Mouse (Mus musculus) embryonic fibroblast, embryonic 13.5 days (primary cell): ENCODE results near the gene Arhgap31. TPM values are rescaled to one million over a fixed set of nuclear protein-coding genes. Genes with fewer than 3 reads are reported as not detected.

Experiments
- H3K27ac ChIP-seq: 2 replicates; pipeline ENCODE4 v1.5.1; 2012; ENCODE audit warnings: low read length, control low read depth, inconsistent platforms; ENCODE audit not compliant: insufficient read depth
- H3K4me1 ChIP-seq: 2 replicates; pipeline ENCODE4 v1.6.1; 2011; ENCODE audit warnings: low read length; ENCODE audit not compliant: control insufficient read depth, insufficient read depth
- H3K4me3 ChIP-seq: 2 replicates; pipeline ENCODE4 v1.5.1; 2011; ENCODE audit warnings: mild to moderate bottlenecking, control low read depth, low read length; ENCODE audit not compliant: insufficient read depth
- CTCF ChIP-seq: IDR thresholded peaks from 2 replicates; pipeline ENCODE4 v1.5.1; 2011; ENCODE audit warnings: mild to moderate bottlenecking, control low read depth, low read length, moderate library complexity, borderline replicate concordance; ENCODE audit not compliant: insufficient read depth
- POLR2A ChIP-seq: IDR thresholded peaks from 2 replicates; pipeline ENCODE4 v1.6.1; 2011; ENCODE audit warnings: low read depth, mild to moderate bottlenecking, control low read depth, low read length, moderate library complexity
- polyA plus RNA-seq: library from polyadenylated mRNA; stranded (reverse); fragments of >200 nt; gene quantifications from 2 replicates; pipeline ENCODE4 v1.2.4, GENCODE M21; 2011; ENCODE audit warnings: low read depth; ENCODE audit not compliant: missing spikeins, insufficient read length

The Arhgap31 gene
- polyA plus RNA-seq, 1 experiment, result 27.7 TPM

DNA sequence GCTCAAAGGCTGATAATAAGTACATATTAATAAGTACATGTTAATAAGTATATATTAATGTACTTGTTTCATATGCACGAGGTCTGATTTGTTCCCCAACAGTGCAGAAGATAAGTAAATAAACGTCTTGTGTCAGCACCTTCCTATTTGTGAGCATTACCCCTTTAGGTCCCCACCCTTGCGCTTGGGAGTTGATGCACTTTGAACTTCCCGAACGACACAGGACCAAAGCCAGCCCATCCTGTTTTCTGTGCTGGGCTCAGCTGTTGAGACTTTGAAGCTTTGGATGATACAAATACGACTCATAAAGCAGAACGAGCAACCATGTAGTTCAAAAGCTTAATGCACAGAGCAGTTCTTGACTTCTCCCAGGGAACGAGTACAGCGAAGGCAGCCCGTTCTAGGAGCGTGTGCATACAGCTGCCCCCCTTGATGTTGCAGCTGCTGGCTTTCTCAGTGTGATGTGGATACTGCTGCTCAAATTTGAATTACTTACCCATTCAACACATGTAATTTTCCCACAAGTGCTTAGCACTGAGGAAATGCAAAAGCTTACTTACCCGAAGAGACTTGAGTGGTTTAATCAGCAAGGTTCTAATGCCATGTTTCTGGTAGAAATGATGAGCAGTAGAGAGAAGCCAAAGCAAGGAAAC, 120.9 kb downstream of the Arhgap31 start:
- Histone ChIP-seq H3K4me3 (no peak overlapping the region), H3K27ac (no peak overlapping the region), H3K4me1 (no peaks in the 10 kb centered on the region)
- TF ChIP-seq POLR2A (no peak), CTCF (no peak)

DNA sequence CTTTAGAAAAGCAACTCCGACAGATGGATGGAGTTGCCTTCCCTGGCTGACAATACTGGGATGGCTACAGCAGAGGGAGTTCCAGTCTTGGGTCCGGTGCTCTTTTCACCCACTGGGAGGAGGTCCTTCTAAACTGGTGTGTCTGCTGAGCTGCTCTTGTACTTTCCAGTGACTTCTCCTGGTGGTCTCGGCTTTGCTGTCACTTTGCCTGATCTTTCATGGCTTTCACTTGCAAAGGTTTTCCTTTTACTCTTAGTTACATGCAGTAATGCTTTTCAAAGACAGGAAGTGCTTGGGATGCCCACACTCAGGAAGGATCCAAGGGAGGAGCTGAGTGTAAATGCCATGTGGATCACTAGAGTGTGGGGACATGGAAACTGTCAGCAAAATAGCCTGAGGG, 121.6 kb downstream of the Arhgap31 start:
- H3K27ac ChIP-seq, result no peak overlapping the region
- H3K4me3 ChIP-seq, result no peak overlapping the region
- no peaks in the 10 kb centered on the region for H3K4me1 ChIP-seq
- no peak for TF ChIP-seq POLR2A
- no peak for TF ChIP-seq CTCF

DNA sequence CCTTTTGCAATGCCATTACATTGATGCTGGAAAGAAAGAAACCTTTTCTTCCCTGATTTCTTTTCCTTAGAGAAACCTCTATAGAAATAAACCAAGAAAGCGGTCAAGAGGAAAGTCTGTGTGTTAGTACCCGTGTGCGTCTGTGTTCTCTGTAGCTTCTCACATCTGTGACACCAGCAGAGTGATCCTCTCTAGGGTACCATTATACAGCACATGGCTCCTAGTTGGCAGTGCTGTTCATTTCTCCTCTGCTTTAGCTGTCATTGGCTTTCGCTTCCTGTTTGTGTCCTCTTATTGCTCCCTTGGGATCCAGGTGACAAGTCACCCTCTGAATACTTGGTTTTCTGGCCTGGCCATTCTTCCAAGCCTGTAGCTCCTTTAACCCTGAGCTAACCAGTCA, 125.5 kb downstream of the Arhgap31 start:
- H3K4me3 ChIP-seq, result no peak overlapping the region
- TF ChIP-seq POLR2A (no peak), CTCF (no peak)
- no peak overlapping the region for H3K27ac ChIP-seq
- no peaks in the 10 kb centered on the region for H3K4me1 ChIP-seq

DNA sequence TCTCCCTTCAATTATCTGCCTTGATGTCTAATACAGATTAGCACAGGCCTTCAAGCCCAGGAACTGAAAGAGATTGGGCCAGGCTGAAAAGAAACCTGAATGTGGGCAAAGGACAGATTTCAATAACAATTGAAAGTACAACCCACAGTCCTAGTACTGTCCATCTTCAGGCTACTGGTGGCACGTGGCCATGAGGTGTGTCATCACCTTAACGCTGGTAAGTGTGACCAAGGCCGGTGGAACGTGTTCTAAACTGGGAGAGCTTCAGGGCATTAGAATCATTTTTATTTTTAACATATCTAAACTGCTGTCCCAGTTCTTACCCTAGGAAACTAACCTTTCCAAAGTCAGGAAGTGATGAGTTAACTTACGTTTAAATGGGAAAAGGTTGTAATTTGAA, 125.9 kb downstream of the Arhgap31 start:
- Histone ChIP-seq H3K4me1 (no peaks in the 10 kb centered on the region), H3K27ac (no peak overlapping the region), H3K4me3 (no peak overlapping the region)
- TF ChIP-seq POLR2A (no peak), CTCF (no peak)

DNA sequence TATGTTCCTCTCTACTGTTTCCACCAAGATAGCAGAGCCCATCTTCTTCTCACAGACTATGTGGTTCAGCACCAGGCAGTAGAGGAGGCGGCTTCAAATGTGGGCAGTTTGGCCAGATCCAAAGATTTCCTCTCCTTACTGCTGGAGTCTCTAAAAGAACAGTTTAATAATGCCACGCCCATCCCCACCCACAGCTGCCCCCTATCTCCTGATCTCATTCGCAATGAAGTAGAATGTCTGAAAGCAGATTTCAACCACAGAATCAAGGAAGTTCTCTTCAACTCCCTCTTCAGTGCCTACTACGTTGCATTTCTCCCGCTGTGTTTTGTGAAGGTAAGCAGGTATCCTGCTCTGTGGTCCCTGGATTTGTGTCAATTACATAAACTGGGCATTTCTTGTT, 127.9 kb downstream of the Arhgap31 start:
- TF ChIP-seq POLR2A (no peak), CTCF (no peak)
- Histone ChIP-seq H3K4me3 (no peak overlapping the region), H3K4me1 (no peaks in the 10 kb centered on the region), H3K27ac (no peak overlapping the region)

- Histone ChIP-seq H3K4me3 (no peak overlapping the region), H3K4me1 (no peaks in the 10 kb centered on the region), H3K27ac (no peak overlapping the region)
- TF ChIP-seq CTCF (no peak), POLR2A (no peak)
Measured at GRCm38 (mm10) chr16:38584761-38585160, 128.3 kb downstream of the Arhgap31 start.

DNA sequence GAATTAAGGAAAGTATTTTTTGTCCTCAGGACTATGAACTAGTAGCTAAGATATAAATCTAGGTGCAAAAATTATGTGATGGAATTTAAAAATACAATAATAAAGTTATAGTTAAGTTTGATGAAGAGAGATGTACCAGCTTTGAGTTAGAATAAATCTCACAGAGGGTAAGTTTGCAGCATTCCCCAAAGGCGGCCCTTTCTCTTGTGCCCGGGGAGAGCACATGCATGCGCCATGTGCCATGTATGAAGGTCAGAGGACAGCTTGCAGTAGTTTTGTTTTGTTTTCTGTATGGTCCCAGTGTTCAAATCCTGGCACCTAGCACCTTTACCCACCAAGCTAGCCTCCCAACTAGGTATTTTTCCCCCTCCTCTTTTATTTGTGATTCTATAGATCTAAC, 141.6 kb downstream of the Arhgap31 start:
- no peak overlapping the region for H3K27ac ChIP-seq
- TF ChIP-seq CTCF (no peak), POLR2A (no peak)
- peaks cover 5% of the 10 kb centered on the region for H3K4me1 ChIP-seq
- H3K4me3 ChIP-seq, result no peak overlapping the region

DNA sequence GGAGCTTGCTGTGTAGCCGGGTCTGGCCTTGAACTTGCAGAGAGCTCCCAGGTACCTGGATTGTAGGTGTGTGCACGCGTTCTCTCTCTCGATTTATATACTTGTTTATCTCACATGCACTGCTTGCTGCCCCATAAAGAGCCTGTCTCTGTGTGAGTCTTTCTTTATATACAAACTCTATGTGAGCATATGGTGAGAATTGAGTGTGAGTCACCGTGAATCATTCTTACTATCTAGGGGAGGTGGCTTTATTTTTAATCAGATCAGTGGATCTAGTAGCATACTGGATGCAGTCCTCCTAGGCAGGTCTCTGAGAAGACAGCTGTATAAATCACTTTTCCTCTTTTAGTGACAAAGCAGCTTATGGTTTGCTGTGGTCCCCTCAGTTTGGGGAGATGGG, 144.9 kb downstream of the Arhgap31 start:
- Histone ChIP-seq H3K4me3 (no peak overlapping the region), H3K27ac (no peak overlapping the region)
- TF ChIP-seq POLR2A (no peak), CTCF (no peak)

DNA sequence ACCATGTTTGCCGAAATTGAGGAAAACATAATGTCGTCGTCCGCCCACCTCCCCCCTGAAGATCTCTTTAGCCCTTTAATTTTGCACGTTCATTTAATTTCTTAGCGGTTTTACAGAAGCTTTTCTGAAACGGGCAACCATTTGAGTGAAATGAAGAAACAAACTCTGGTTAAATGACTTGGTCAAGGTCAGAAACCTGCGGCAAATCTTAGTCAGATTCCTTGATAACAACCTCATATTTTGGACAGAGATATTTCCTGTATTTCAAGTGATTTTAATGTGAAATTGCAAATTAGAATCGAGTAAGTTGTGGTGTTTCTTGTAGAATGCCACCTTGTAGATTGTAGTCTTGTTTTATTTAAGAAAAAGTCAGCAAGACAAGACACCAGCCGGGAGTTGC, 149.6 kb downstream of the Arhgap31 start:
- Histone ChIP-seq H3K27ac (0 out of 2 replicates have a peak overlapping the region, but pooled peaks have one; percentile 37), H3K4me3 (peak overlapping the region; percentile 97), H3K4me1 (peaks cover 5% of the 10 kb centered on the region)
- TF ChIP-seq CTCF, result no peak
- no peak for TF ChIP-seq POLR2A

More for the DNA sequence above, 144.9 kb downstream of the Arhgap31 start:
- peaks cover 5% of the 10 kb centered on the region for H3K4me1 ChIP-seq

DNA sequence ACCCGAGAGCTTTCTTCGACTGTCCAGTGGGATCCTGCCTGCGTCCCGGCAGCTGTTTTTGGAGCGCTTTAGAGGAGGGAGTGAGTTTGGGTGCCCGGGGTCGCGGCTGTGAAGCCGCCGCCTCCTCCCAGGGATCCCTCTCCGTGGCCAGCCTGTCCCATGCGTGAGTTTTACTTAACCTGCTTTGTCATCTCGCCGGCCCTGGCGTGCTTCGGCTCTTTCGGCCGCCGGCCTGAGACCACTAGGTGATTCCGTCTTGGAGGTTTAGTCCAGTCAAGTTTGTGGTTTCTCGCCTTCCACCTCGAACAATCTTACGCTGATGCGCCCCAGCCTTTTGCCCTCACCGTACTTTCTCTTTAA, 150.1 kb downstream of the Arhgap31 start:
- TF ChIP-seq CTCF, result no peak
- Histone ChIP-seq H3K4me3 (peak overlapping the region; percentile 97), H3K4me1 (peaks cover 4% of the 10 kb centered on the region), H3K27ac (peak overlapping the region; percentile 37)

DNA sequence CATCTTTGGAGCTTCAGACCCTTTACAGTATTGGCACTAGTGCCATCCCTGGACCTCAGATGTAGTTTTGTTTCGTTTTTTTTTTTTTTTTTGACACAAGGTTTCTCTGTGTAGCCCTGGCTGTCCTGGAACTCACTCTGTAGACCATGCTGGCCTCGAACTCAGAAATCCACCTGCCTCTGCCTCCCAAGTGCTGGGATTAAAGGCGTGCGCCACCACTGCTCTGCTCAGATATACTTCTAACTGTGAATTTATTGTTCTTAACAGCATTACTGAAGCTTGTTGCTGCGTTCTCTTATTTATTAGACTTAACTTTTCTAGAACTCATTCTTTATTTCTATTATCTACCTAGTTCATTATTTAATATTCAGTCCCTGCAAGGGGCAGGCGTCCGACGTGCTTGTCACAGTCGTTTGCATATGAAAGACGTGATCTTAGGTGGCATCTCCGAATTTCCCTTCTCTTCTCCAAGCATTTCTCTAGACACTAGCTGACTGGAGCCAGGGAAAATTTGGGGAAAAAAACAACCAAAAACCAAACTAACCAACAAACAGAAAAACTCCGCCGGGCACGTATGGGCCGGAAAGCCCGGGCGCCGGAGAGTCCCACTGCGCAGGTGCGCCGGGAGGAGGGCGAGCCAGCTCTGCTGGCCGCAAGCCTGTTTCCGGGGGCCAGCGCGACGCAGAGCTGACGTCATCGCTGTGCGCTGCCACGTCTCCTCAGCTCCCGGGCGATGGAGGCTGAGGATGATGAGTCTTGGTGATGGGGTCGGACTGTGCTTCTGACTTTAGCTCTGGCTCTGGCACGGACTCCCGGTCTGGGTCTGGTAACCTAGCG, 150.7 kb downstream of the Arhgap31 start:
- H3K27ac ChIP-seq, result peak overlapping the region; percentile 38
- TF ChIP-seq POLR2A (peak; percentile 98), CTCF (no peak)
- H3K4me1 ChIP-seq, result no peaks in the 10 kb centered on the region
- peak overlapping the region; percentile 97 for H3K4me3 ChIP-seq
